Mouse (Mus musculus): Measurements from ENCODE around the gene Sept6. TPM values are rescaled to one million over a fixed set of nuclear protein-coding genes. Genes with fewer than 3 reads are reported as not detected.
A peak's percentile ranks its signal among the peaks of the same experiment; 100 is the strongest.

Gene Sept6
- polyA plus RNA-seq, 1 experiment from 2014 or later: 46.3 TPM

DNA sequence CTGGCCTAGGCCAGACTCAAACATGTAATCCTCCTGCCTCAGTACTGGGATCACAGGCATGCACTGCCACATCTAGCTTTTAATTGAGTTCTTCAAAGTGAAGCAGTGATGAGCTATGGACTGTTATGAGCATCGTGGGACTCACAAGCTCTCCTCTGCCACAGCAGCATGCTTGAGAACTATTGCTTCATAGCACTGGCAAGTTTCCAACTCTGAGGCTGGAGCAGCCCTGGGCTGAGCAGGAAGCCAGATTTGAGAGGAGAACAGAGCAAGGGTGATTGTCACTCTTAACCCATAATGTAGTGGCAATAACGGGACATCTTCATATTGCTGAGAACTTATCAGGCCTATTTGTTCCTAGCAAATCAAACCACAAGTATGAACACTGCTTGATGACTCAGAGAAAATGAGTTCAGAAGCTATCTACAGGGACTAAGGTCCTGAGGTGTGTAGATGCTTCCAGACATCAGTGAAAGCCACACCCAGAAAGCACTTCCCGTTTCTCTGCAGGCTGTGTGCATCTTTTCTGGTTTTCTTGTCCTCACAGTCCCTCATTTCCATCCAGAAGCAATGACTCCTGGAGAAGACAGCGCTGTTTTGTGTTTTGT lies 51.7 kb downstream of the Sept6 start:
- no peaks in the 10 kb centered on the region for H3K4me1 ChIP-seq (replicated peaks)
- H3K4me3 ChIP-seq: no peak overlapping the region
- H3K27ac ChIP-seq: no peak overlapping the region
- DNase-seq (ENCODE audit: low spot score): no peak
- H3K36me3 ChIP-seq: peaks cover 19% of the 10 kb centered on the region
- H3K9me3 ChIP-seq: peaks cover 3% of the 10 kb centered on the region; the same call in 1 of the 2 replicates
- WGBS: 90% methylated on average over 4 of the region's 4 CpGs
- no peaks in the 10 kb centered on the region for H3K27me3 ChIP-seq (ENCODE audit: insufficient read depth, poor library complexity, severe bottlenecking)

DNA sequence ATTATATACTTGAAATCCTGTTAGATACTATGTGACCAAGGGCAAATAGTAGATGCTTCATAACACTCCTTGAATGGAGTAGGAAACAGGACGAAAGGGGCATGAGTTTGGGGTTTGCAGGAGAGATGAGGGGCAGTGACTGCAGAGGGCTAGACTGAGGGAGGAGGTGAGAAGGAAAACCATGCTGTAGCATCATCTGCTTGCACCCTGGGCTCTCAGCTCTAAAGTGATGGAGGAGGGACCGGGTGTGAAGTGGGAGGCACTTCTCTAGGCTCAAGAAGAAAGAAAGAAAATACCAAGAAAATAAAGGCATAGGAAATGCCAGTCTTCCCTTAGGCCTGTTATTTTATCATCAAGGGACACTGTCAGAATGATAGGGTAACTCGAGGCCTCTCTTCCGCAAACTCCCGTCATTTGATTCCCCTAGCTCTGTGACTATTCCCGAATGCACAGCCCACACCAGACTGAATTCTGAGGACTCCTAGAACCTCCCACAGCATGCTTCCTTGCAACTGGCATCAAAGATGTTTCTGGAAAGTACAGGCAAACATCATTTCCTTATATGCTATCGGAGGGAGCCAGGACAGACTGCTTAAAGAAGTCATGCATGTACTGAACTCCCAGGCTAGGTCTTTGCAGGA lies 56.1 kb downstream of the Sept6 start:
- Histone ChIP-seq H3K9me3 (no peaks in the 10 kb centered on the region), H3K4me1 (replicated peaks) (no peaks in the 10 kb centered on the region), H3K36me3 (no peaks in the 10 kb centered on the region), H3K27ac (no peak overlapping the region), H3K27me3 (ENCODE audit: insufficient read depth, poor library complexity, severe bottlenecking) (no peaks in the 10 kb centered on the region), H3K4me3 (no peak overlapping the region)
- no peak for DNase-seq (ENCODE audit: low spot score)
- WGBS: 78% methylated on average over 7 of the region's 7 CpGs

DNA sequence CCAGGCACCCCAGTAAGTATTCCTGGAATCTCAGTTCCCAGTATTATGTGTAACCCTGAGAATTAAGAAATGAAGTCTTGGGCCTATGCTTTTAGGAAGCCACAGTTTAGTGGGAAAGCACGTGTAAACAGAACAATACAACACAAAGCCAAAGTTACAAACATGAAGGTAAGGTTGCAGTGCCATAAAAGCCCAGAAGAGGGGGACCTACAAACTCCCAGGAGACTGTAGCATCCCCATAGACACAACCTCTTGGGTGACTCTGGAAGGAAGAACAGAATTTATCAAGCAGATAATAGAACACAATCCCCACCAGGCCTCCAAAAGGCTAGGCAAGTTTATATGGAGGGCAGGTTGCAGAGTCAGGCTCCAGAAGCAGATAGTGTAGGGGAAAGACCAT lies 61.0 kb downstream of the Sept6 start:
- DNase-seq (ENCODE audit: low spot score): no peak
- Histone ChIP-seq H3K9me3 (no peaks in the 10 kb centered on the region), H3K4me3 (no peak overlapping the region), H3K27me3 (ENCODE audit: insufficient read depth, poor library complexity, severe bottlenecking) (no peaks in the 10 kb centered on the region), H3K27ac (no peak overlapping the region), H3K36me3 (peaks cover 6% of the 10 kb centered on the region), H3K4me1 (replicated peaks) (no peaks in the 10 kb centered on the region)
- 45% methylated on average over 1 of the region's 1 CpGs for WGBS

DNA sequence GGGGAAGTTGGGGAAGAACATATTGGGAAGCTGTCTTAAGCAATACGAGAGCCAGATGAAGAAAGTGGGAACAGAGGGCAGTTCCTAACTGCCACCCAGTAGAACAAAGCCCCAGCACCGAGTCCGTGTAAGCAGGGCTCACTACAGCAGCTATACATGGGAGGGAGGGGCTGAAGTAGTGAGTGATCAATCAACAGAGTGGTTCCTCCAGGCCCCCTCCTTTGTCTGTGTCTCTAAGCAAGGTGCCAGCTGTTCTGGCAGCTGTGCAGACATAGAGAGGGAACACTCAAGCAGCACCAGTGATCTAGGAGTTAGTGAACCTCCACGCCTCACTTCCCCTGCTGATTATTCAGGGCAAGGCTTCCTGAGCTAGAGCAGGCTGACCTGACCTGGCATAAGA lies 61.9 kb downstream of the Sept6 start:
- 62% methylated on average over 4 of the region's 4 CpGs for WGBS
- Histone ChIP-seq H3K9me3 (no peaks in the 10 kb centered on the region), H3K4me3 (no peak overlapping the region), H3K27me3 (ENCODE audit: insufficient read depth, poor library complexity, severe bottlenecking) (no peaks in the 10 kb centered on the region), H3K27ac (no peak overlapping the region), H3K36me3 (peaks cover 6% of the 10 kb centered on the region), H3K4me1 (replicated peaks) (no peaks in the 10 kb centered on the region)
- no peak for DNase-seq (ENCODE audit: low spot score)

DNA sequence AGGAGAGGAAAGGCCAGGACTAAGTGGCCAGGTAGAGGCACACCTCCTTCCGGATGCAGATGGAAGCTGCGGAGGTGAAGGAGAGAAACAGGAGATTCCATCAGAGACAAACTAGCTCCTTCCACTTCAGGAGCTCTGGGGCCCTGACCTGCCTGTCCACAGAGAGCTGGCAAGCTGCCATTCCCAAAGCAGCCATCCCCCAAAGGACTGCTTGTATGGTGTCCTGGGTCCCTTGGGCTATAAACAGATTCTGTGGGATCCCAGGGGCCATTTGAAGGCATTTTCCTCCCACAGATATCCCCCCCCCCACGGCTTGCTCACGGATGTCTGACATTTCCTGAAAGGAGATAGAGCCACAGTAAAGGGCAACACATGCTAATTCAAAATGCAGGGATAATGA lies 62.8 kb downstream of the Sept6 start:
- WGBS: 78% methylated on average over 4 of the region's 4 CpGs
- no peak for DNase-seq (ENCODE audit: low spot score)
- H3K9me3 ChIP-seq: no peaks in the 10 kb centered on the region
- H3K4me3 ChIP-seq: no peak overlapping the region
- H3K4me1 ChIP-seq (replicated peaks): no peaks in the 10 kb centered on the region
- H3K36me3 ChIP-seq: peaks cover 6% of the 10 kb centered on the region
- H3K27me3 ChIP-seq (ENCODE audit: insufficient read depth, poor library complexity, severe bottlenecking): no peaks in the 10 kb centered on the region
- no peak overlapping the region for H3K27ac ChIP-seq

GRCm38 (mm10) chrX:36921346-36921745 lies 70.2 kb downstream of the Sept6 start:
- H3K9me3 ChIP-seq: no peaks in the 10 kb centered on the region
- H3K27me3 ChIP-seq (ENCODE audit: insufficient read depth, poor library complexity, severe bottlenecking): no peaks in the 10 kb centered on the region
- 89% methylated on average over 4 of the region's 4 CpGs for WGBS
- H3K36me3 ChIP-seq: peaks cover 6% of the 10 kb centered on the region; the same call in 1 of the 2 replicates
- DNase-seq (ENCODE audit: low spot score): no peak
- H3K4me3 ChIP-seq: no peak overlapping the region
- H3K27ac ChIP-seq: no peak overlapping the region
- no peaks in the 10 kb centered on the region for H3K4me1 ChIP-seq (replicated peaks)

DNA sequence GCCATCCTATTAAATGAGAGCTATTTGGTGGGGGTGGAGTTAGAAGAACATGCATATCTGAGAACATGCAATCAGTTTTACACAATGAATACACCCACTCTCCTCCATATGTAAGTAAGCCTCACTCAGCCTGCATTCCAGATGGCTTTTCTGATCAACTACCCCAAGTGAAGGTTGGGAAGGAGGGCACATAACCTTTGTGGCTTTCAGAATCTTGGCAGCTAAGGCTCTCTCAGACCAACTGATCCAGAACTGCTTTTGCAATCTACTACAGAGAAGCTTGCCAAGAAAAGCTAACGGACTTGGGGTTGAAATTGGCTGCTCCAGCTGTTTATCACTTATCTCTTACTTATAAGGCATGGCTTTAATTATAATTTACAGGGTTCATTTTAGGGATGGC lies 73.8 kb downstream of the Sept6 start:
- no peaks in the 10 kb centered on the region for H3K27me3 ChIP-seq (ENCODE audit: insufficient read depth, poor library complexity, severe bottlenecking)
- DNase-seq (ENCODE audit: low spot score): no peak
- H3K27ac ChIP-seq: no peak overlapping the region
- no peaks in the 10 kb centered on the region for H3K9me3 ChIP-seq
- no peaks in the 10 kb centered on the region for H3K4me1 ChIP-seq (replicated peaks)
- H3K4me3 ChIP-seq: no peak overlapping the region
- 78% methylated on average over 1 of the region's 1 CpGs for WGBS
- peaks cover 6% of the 10 kb centered on the region; the same call in 1 of the 2 replicates for H3K36me3 ChIP-seq

- no peaks in the 10 kb centered on the region for H3K27me3 ChIP-seq (ENCODE audit: insufficient read depth, poor library complexity, severe bottlenecking)
- WGBS: 42% methylated on average over 12 of the region's 12 CpGs
- peak; percentile 36 for DNase-seq (ENCODE audit: low spot score)
- H3K9me3 ChIP-seq: no peaks in the 10 kb centered on the region
- no peak overlapping the region for H3K27ac ChIP-seq
- H3K4me3 ChIP-seq: no peak overlapping the region
- no peaks in the 10 kb centered on the region for H3K36me3 ChIP-seq
- no peaks in the 10 kb centered on the region for H3K4me1 ChIP-seq (replicated peaks)
These were observed 80.3 kb downstream of the Sept6 start for GRCm38 (mm10) chrX:36911343-36911742.

GRCm38 (mm10) chrX:36906539-36906938 lies 85.1 kb downstream of the Sept6 start:
- 43% methylated on average over 5 of the region's 5 CpGs for WGBS
- no peak overlapping the region for H3K4me3 ChIP-seq
- H3K27me3 ChIP-seq (ENCODE audit: insufficient read depth, poor library complexity, severe bottlenecking): no peaks in the 10 kb centered on the region
- no peaks in the 10 kb centered on the region for H3K36me3 ChIP-seq
- peaks cover 3% of the 10 kb centered on the region; the same call in 1 of the 2 replicates for H3K9me3 ChIP-seq
- H3K4me1 ChIP-seq (replicated peaks): no peaks in the 10 kb centered on the region
- H3K27ac ChIP-seq: no peak overlapping the region
- DNase-seq (ENCODE audit: low spot score): no peak

DNA sequence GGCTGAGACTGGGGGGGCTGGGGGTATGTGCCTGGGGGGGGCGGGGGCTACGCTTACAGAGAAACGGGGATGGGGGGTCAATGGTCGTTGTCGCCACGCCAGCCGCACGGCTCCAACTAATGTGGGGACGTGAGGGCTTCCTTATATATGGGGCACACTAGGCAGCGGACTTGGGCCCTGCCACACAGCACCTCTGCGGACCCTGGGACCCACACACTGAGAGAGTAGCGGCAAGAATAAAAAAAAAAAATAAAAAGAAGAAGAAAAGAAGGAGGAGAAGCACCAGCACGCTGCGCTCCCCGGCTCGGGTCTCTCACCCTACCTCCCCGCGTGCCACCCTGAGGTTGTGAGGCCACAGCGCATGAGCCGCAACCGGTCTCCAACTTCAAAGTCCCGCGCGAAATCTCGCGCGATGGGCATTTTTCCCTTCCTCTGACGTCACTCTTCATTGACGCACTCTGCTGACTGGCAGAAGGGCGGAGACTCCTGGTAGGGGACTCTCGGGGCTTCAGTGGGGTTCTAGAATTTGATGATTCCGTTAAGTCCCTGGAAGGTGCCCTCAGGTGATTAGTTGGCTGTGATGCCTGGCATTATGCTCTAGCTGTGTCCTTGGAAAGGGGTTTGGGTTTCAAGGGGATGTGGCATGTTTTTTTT lies 88.4 kb downstream of the Sept6 start:
- 21% methylated on average over 32 of the region's 32 CpGs for WGBS
- Histone ChIP-seq H3K27me3 (ENCODE audit: insufficient read depth, poor library complexity, severe bottlenecking) (no peaks in the 10 kb centered on the region), H3K4me1 (replicated peaks) (no peaks in the 10 kb centered on the region), H3K9me3 (peaks cover 3% of the 10 kb centered on the region; the same call in 1 of the 2 replicates), H3K36me3 (no peaks in the 10 kb centered on the region), H3K27ac (peak overlapping the region; percentile 89), H3K4me3 (peak overlapping the region; percentile 67)
- DNase-seq (ENCODE audit: low spot score): peak; percentile 89

GRCm38 (mm10) chrX:36902321-36903114 lies 89.1 kb downstream of the Sept6 start, which contains the start of gene Nkrf:
TSS of gene Nkrf (minus strand) at chrX:36902899.
- Histone ChIP-seq H3K36me3 (no peaks in the 10 kb centered on the region), H3K4me1 (replicated peaks) (no peaks in the 10 kb centered on the region), H3K27ac (peak within 1 kb of the TSS; percentile 89), H3K9me3 (peaks cover 3% of the 10 kb centered on the region; the same call in 1 of the 2 replicates), H3K4me3 (peak within 1 kb of the TSS; percentile 67), H3K27me3 (ENCODE audit: insufficient read depth, poor library complexity, severe bottlenecking) (no peaks in the 10 kb centered on the region)
- WGBS: 17% methylated on average over 37 of the region's 47 CpGs
- peak; percentile 50 for DNase-seq (ENCODE audit: low spot score)

DNA sequence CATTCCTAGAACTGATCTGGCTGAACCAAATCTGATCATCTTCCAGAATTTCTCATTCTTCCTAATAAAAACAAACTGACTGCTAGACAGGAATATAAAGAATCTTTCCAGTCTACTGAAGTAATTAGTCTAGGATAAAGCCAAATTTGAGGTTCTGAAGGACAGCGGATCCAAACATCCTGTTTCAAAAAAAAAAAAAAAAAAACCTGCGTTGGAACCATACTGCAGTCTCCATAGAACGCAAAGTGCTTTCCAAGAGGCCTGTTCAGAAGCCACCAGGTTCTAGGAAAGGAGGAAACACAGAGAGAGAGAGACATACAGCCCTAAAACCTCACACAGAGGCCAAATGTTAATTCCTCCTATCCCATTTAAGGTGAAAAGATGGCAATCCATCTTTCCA lies 89.9 kb downstream of the Sept6 start:
- Histone ChIP-seq H3K36me3 (no peaks in the 10 kb centered on the region), H3K27ac (peak overlapping the region; percentile 89), H3K27me3 (ENCODE audit: insufficient read depth, poor library complexity, severe bottlenecking) (no peaks in the 10 kb centered on the region), H3K9me3 (peaks cover 3% of the 10 kb centered on the region; the same call in 1 of the 2 replicates), H3K4me3 (peak overlapping the region; percentile 67), H3K4me1 (replicated peaks) (no peaks in the 10 kb centered on the region)
- WGBS: 42% methylated on average over 3 of the region's 3 CpGs
- DNase-seq (ENCODE audit: low spot score): no peak

Data from hindbrain, embryonic 10.5 days (tissue).